In genomic region chr4:134823560-134823959, GRCm38 (mm10) we compare ENCODE assay signal across 17 mouse cellular contexts. TPM values are rescaled to one million over a fixed set of nuclear protein-coding genes. Genes with fewer than 3 reads are reported as not detected.
DNase-seq lines count a peak whose midpoint lies in the region; ATAC-seq and TF ChIP-seq lines count a peak whose summit lies in the region.
"Had no signal": no experiment of that assay in that cellular context is flagged by ENCODE, and none has a peak within 500 bp of the region (broad histone marks: within the 10 kb centered on the region; RNA-seq: fewer than 3 reads in every experiment).

No protein-coding gene starts in this region.

- H3K27me3 ChIP-seq in kidney, embryonic 16.5 days (ENCODE audit: insufficient read depth, low read length), result no peaks in the 10 kb centered on the region
- no peaks in the 10 kb centered on the region for H3K27me3 ChIP-seq in lung, embryonic 14.5 days (ENCODE audit: insufficient read depth, low read length)
- no peaks in the 10 kb centered on the region for H3K27me3 ChIP-seq in embryonic facial prominence, embryonic 15.5 days
- H3K27me3 ChIP-seq in stomach, embryonic 16.5 days (ENCODE audit: control insufficient read depth, insufficient read depth, low read length), result no peaks in the 10 kb centered on the region
- H3K27me3 ChIP-seq: forebrain, embryonic 12.5 days; heart, embryonic 15.5 days; megakaryocyte, embryonic 14.5 days had no signal

- WGBS in kidney, embryonic 16.5 days, result 40% methylated on average over 2 of the region's 2 CpGs
- WGBS in lung, embryonic 14.5 days, result 48% methylated on average over 2 of the region's 2 CpGs
- 48% methylated on average over 2 of the region's 2 CpGs for WGBS in embryonic facial prominence, embryonic 15.5 days
- WGBS in stomach, embryonic 16.5 days, result 48% methylated on average over 2 of the region's 2 CpGs

- peaks cover 15% of the 10 kb centered on the region for H3K36me3 ChIP-seq in kidney, embryonic 16.5 days (ENCODE audit: insufficient read depth, low read length)
- peaks cover 41% of the 10 kb centered on the region for H3K36me3 ChIP-seq in lung, embryonic 14.5 days (ENCODE audit: insufficient read depth)
- peaks cover 39% of the 10 kb centered on the region for H3K36me3 ChIP-seq in embryonic facial prominence, embryonic 15.5 days
- peaks cover 3% of the 10 kb centered on the region; the same call in 1 of the 2 replicates for H3K36me3 ChIP-seq in stomach, embryonic 16.5 days (ENCODE audit: control insufficient read depth, insufficient read depth, low read length)

- no peak overlapping the region for H3K4me3 ChIP-seq in kidney, embryonic 16.5 days (ENCODE audit: low read length)
- no peak overlapping the region for H3K4me3 ChIP-seq in lung, embryonic 14.5 days (ENCODE audit: low read depth, low read length)
- no peak overlapping the region for H3K4me3 ChIP-seq in embryonic facial prominence, embryonic 15.5 days (replicated peaks)
- H3K4me3 ChIP-seq in stomach, embryonic 16.5 days (replicated peaks; ENCODE audit: low read length), result no peak overlapping the region
- H3K4me3 ChIP-seq in left cerebral cortex, adult 2 months, result no peak overlapping the region
- H3K4me3 ChIP-seq: forebrain, embryonic 12.5 days; heart, embryonic 15.5 days; megakaryocyte, embryonic 14.5 days had no signal

- H3K27ac ChIP-seq in kidney, embryonic 16.5 days (ENCODE audit: low read length), result 0 out of 2 replicates have a peak overlapping the region, but pooled peaks have one; percentile 35
- H3K27ac ChIP-seq in lung, embryonic 14.5 days (ENCODE audit: low read depth), result peak overlapping the region; percentile 46; the same call in 1 of the 2 replicates
- peak overlapping the region; percentile 63 for H3K27ac ChIP-seq in embryonic facial prominence, embryonic 15.5 days (replicated peaks)
- peak overlapping the region; percentile 46 for H3K27ac ChIP-seq in stomach, embryonic 16.5 days (ENCODE audit: low read length)
- H3K27ac ChIP-seq in left cerebral cortex, adult 2 months, result no peak overlapping the region
- H3K27ac ChIP-seq: forebrain, embryonic 12.5 days; heart, embryonic 15.5 days had no signal

- H3K4me1 ChIP-seq in kidney, embryonic 16.5 days (ENCODE audit: insufficient read depth, low read length), result peaks cover 18% of the 10 kb centered on the region
- H3K4me1 ChIP-seq in lung, embryonic 14.5 days (ENCODE audit: insufficient read depth), result peaks cover 8% of the 10 kb centered on the region
- peaks cover 17% of the 10 kb centered on the region for H3K4me1 ChIP-seq in embryonic facial prominence, embryonic 15.5 days
- peaks cover 12% of the 10 kb centered on the region for H3K4me1 ChIP-seq in stomach, embryonic 16.5 days (ENCODE audit: control insufficient read depth, insufficient read depth, low read length)
- H3K4me1 ChIP-seq: forebrain, embryonic 12.5 days had no signal

- intact Hi-C loops in left cerebral cortex, adult 2 months (cut with DNase I), result no loop called here

- no peak for ATAC-seq in kidney, embryonic 16.5 days (ENCODE audit: low FRiP score, low TSS enrichment)
- peak; percentile 65; the same call in 1 of the 2 replicates for ATAC-seq in lung, embryonic 14.5 days (ENCODE audit: insufficient read depth)
- no peak for ATAC-seq in embryonic facial prominence, embryonic 15.5 days (ENCODE audit: insufficient number of reproducible peaks, low FRiP score, low TSS enrichment, low read depth)
- ATAC-seq in stomach, embryonic 16.5 days (ENCODE audit: insufficient read depth, low FRiP score), result no peak; the same call in 1 of the 2 replicates

- no peak overlapping the region for H3K9ac ChIP-seq in kidney, embryonic 16.5 days (replicated peaks; ENCODE audit: low read length)
- H3K9ac ChIP-seq in lung, embryonic 14.5 days, result no peak overlapping the region
- no peak overlapping the region for H3K9ac ChIP-seq in embryonic facial prominence, embryonic 15.5 days
- no peak overlapping the region for H3K9ac ChIP-seq in stomach, embryonic 16.5 days (ENCODE audit: low read length)
- H3K9ac ChIP-seq: forebrain, embryonic 12.5 days; heart, embryonic 15.5 days had no signal

- H3K9me3 ChIP-seq in kidney, embryonic 16.5 days (ENCODE audit: low read length), result no peaks in the 10 kb centered on the region
- no peaks in the 10 kb centered on the region for H3K9me3 ChIP-seq in lung, embryonic 14.5 days (ENCODE audit: low read depth, low read length)
- H3K9me3 ChIP-seq in embryonic facial prominence, embryonic 15.5 days (replicated peaks), result no peaks in the 10 kb centered on the region
- no peaks in the 10 kb centered on the region for H3K9me3 ChIP-seq in stomach, embryonic 16.5 days (replicated peaks; ENCODE audit: control insufficient read depth, low read length)
- H3K9me3 ChIP-seq: forebrain, embryonic 12.5 days; heart, embryonic 15.5 days; megakaryocyte, embryonic 14.5 days had no signal

- no peak for TF ChIP-seq CTCF in lung, embryonic 14.5 days (IDR thresholded peaks at IDR 0.05; ENCODE audit: low read depth)
- TF ChIP-seq CTCF in left cerebral cortex, adult 2 months (IDR thresholded peaks at IDR 0.05), result no peak

- DNase-seq in kidney, adult 11 months, result no peak
- DNase-seq in lung, embryonic 14.5 days, result peak; percentile 36
- no peak for DNase-seq in lung, postnatal 10 days
- no peak for DNase-seq in left cerebral cortex, adult 2 months (ENCODE audit: extremely low spot score in 1 of 2, low spot score in 2 of 2)
- DNase-seq: adrenal gland, postnatal 10 days; cerebellum, adult 18-20 months; gastrocnemius, postnatal 10 days; heart, adult 18-20 months; kidney, adult 2 months; spleen, adult 18-20 months; thymus, postnatal 25 days had no signal

- H3K4me2 ChIP-seq in kidney, embryonic 16.5 days (replicated peaks; ENCODE audit: low read depth, low read length), result no peak overlapping the region
- H3K4me2 ChIP-seq in lung, embryonic 14.5 days, result no peak overlapping the region
- H3K4me2 ChIP-seq in embryonic facial prominence, embryonic 15.5 days (replicated peaks), result no peak overlapping the region
- H3K4me2 ChIP-seq in stomach, embryonic 16.5 days (ENCODE audit: low read depth, low read length), result no peak overlapping the region
- H3K4me2 ChIP-seq: forebrain, embryonic 12.5 days; heart, embryonic 15.5 days had no signal

RNA-seq across cellular contexts. Expression of gene Maco1, which starts 29.6 kb away (rescaled TPM):
- polyA plus RNA-seq in kidney, embryonic 16.5 days (2015; fragmentation: Nextera tagmentation; extraction: Ambion mirVana), result 33.1 and 38.4 TPM in 2 replicates
- 34.4 and 36.5 TPM in 2 replicates for polyA plus RNA-seq in lung, embryonic 14.5 days (2014; fragmentation: Nextera tagmentation; extraction: Ambion mirVana)
- polyA plus RNA-seq in embryonic facial prominence, embryonic 15.5 days (2015; fragmentation: Nextera tagmentation; extraction: Ambion mirVana), result 45.3 and 47.0 TPM in 2 replicates
- polyA plus RNA-seq in stomach, embryonic 16.5 days (2015; fragmentation: Nextera tagmentation; extraction: Ambion mirVana), result 30.6 and 30.8 TPM in 2 replicates
- 10 to 100 TPM; 52.4 to 54.2 TPM for total RNA-seq in left cerebral cortex, adult 2 months (2021)

RNA-seq across cellular contexts. Expression of gene Rhd, which starts 40.8 kb away (rescaled TPM):
- 2.7 and 3.0 TPM in 2 replicates for polyA plus RNA-seq in kidney, embryonic 16.5 days (2015; fragmentation: Nextera tagmentation; extraction: Ambion mirVana)
- 1.6 and 1.7 TPM in 2 replicates for polyA plus RNA-seq in lung, embryonic 14.5 days (2014; fragmentation: Nextera tagmentation; extraction: Ambion mirVana)
- polyA plus RNA-seq in embryonic facial prominence, embryonic 15.5 days (2015; fragmentation: Nextera tagmentation; extraction: Ambion mirVana), result 2.3 and 2.9 TPM in 2 replicates
- 20.8 and 23.5 TPM in 2 replicates for polyA plus RNA-seq in stomach, embryonic 16.5 days (2015; fragmentation: Nextera tagmentation; extraction: Ambion mirVana)
- not detected for total RNA-seq in left cerebral cortex, adult 2 months (2021)

RNA-seq across cellular contexts. Expression of gene Ldlrap1, which starts 55.7 kb away (rescaled TPM):
- 21.7 and 23.1 TPM in 2 replicates for polyA plus RNA-seq in kidney, embryonic 16.5 days (2015; fragmentation: Nextera tagmentation; extraction: Ambion mirVana)
- 21.2 and 22.2 TPM in 2 replicates for polyA plus RNA-seq in lung, embryonic 14.5 days (2014; fragmentation: Nextera tagmentation; extraction: Ambion mirVana)
- 36.7 and 37.6 TPM in 2 replicates for polyA plus RNA-seq in embryonic facial prominence, embryonic 15.5 days (2015; fragmentation: Nextera tagmentation; extraction: Ambion mirVana)
- 25.6 and 26.7 TPM in 2 replicates for polyA plus RNA-seq in stomach, embryonic 16.5 days (2015; fragmentation: Nextera tagmentation; extraction: Ambion mirVana)
- total RNA-seq in left cerebral cortex, adult 2 months (2021), result 1 to 10 TPM; 3.4 to 3.7 TPM
